ENCODE assay signal across 8 mouse cellular contexts in the genomic region with DNA sequence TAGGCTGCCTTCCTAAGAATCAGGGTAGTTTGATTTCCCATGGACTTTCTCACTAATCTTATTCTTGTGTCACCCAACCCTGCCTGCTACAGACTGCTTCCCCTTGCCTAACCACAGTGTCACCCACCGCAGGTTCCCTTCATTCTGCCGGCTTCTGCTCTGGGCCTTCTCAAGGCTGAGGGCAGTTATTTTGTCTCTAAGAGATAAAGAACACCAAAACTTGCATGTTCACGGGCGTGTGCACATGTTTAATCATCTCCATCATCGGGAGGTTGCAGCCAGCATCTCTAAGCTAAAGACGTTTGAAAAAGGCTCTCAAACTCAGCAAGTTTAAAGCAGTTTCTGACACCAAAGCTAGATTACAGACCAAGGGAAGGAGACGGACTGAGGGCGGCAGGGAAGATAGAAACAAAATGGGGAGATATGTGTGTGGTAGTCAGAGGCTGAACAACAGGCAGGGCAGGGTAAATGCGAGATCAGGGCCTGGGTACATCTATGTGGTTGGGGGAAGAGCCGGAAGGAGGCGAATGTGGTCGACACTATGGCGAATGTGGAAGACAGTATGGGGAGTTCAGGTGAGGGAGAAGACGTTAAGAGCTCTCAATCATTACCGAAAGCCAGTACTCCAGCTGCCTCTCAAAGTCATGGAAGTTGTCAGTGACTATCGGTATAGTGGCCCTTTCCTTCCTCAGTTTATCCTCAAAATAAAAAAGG. TPM values are rescaled to one million over a fixed set of nuclear protein-coding genes. Genes with fewer than 3 reads are reported as not detected.
DNase-seq lines count a peak whose midpoint lies in the region; ATAC-seq and TF ChIP-seq lines count a peak whose summit lies in the region.

No protein-coding gene starts in this region.

- DNase-seq in A20 (ENCODE audit: low read depth, low spot score) = peak; percentile 67
- DNase-seq in retina, embryonic 14.5 days (ENCODE audit: low spot score) = no peak
- DNase-seq in urinary bladder, adult 18-20 months (ENCODE audit: low spot score in 2 of 2) = no peak
- no peak for DNase-seq in left cerebral cortex, postnatal 36 days (ENCODE audit: low spot score in 2 of 2)

- no peaks in the 10 kb centered on the region for H3K36me3 ChIP-seq in E14TG2a.4 (ENCODE audit: insufficient read depth, low read length)
- H3K36me3 ChIP-seq in forebrain, embryonic 16.5 days (ENCODE audit: control insufficient read depth, insufficient read depth) = no peaks in the 10 kb centered on the region
- H3K36me3 ChIP-seq in liver, embryonic 12.5 days = peaks cover 8% of the 10 kb centered on the region

- intact Hi-C loops in left cerebral cortex, postnatal 36 days (cut with DNase I) = loop anchor here (5.0 kb wide), 1 partner anchor 37 kb away; a partner anchor contains a TSS

- peaks cover 29% of the 10 kb centered on the region for H3K27me3 ChIP-seq in E14TG2a.4 (ENCODE audit: insufficient read depth, low read length)
- no peaks in the 10 kb centered on the region for H3K27me3 ChIP-seq in forebrain, embryonic 16.5 days (replicated peaks; ENCODE audit: control insufficient read depth, insufficient read depth, low read length)
- no peaks in the 10 kb centered on the region for H3K27me3 ChIP-seq in liver, embryonic 12.5 days (replicated peaks)

- peaks cover 63% of the 10 kb centered on the region for H3K4me1 ChIP-seq in E14TG2a.4 (replicated peaks; ENCODE audit: low read depth, low read length)
- H3K4me1 ChIP-seq in forebrain, embryonic 16.5 days (replicated peaks; ENCODE audit: control insufficient read depth, insufficient read depth, low read length) = peaks cover 27% of the 10 kb centered on the region
- H3K4me1 ChIP-seq in liver, embryonic 12.5 days = peaks cover 82% of the 10 kb centered on the region

- no peak for TF ChIP-seq CTCF in E14TG2a.4 (conservative IDR thresholded peaks at IDR 0.05; ENCODE audit: low read length)

- no peak for ATAC-seq in forebrain, embryonic 16.5 days
- ATAC-seq in liver, embryonic 12.5 days = no peak
- peak; percentile 23; the same call in 1 of the 2 replicates for ATAC-seq in neutrophil, adult 5-6 weeks (ENCODE audit: extremely low read depth, insufficient number of reproducible peaks, low FRiP score, poor library complexity, severe bottlenecking)

- H3K9ac ChIP-seq in forebrain, embryonic 16.5 days (replicated peaks; ENCODE audit: low read depth, low read length) = peak overlapping the region; percentile 84; the same call in 1 of the 2 replicates
- H3K9ac ChIP-seq in liver, embryonic 12.5 days = peak overlapping the region; percentile 85

- 26% methylated on average over 16 of the region's 16 CpGs for WGBS in forebrain, embryonic 16.5 days
- WGBS in liver, embryonic 12.5 days (ENCODE audit: insufficient replicate concordance) = 5% methylated on average over 16 of the region's 16 CpGs

- no peaks in the 10 kb centered on the region for H3K9me3 ChIP-seq in E14TG2a.4 (ENCODE audit: low read length)
- no peaks in the 10 kb centered on the region for H3K9me3 ChIP-seq in forebrain, embryonic 16.5 days (ENCODE audit: control insufficient read depth, low read length)
- no peaks in the 10 kb centered on the region for H3K9me3 ChIP-seq in liver, embryonic 12.5 days (replicated peaks)

- no peak overlapping the region for H3K27ac ChIP-seq in forebrain, embryonic 16.5 days (ENCODE audit: low read length)
- peak overlapping the region; percentile 96 for H3K27ac ChIP-seq in liver, embryonic 12.5 days

- H3K4me3 ChIP-seq in E14TG2a.4 (replicated peaks; ENCODE audit: low read length) = peak overlapping the region; percentile 92
- peak overlapping the region; percentile 62 for H3K4me3 ChIP-seq in forebrain, embryonic 16.5 days (replicated peaks; ENCODE audit: low read length)
- H3K4me3 ChIP-seq in liver, embryonic 12.5 days = peak overlapping the region; percentile 94

- peak overlapping the region; percentile 94 for H3K4me2 ChIP-seq in forebrain, embryonic 16.5 days (ENCODE audit: low read length)
- peak overlapping the region; percentile 93 for H3K4me2 ChIP-seq in liver, embryonic 12.5 days

RNA-seq across cellular contexts. Expression of a gene that starts 7.0 kb away (rescaled TPM):
- 15.4 and 19.5 TPM in 2 replicates for polyA plus RNA-seq in forebrain, embryonic 16.5 days (2015; fragmentation: Nextera tagmentation; extraction: Ambion mirVana)
- 61.3 and 63.3 TPM in 2 replicates for polyA plus RNA-seq in liver, embryonic 12.5 days (2016; fragmentation: Nextera tagmentation; extraction: Ambion mirVana)
- total RNA-seq in neutrophil, adult 5-6 weeks (2017) = 118 and 127 TPM in 2 replicates
- total RNA-seq in left cerebral cortex, postnatal 36 days (2021) = 10 to 100 TPM; 25.5 to 31.0 TPM

RNA-seq across cellular contexts. Expression of a gene that starts 18.8 kb away (rescaled TPM):
- 10.3 and 12.1 TPM in 2 replicates for polyA plus RNA-seq in forebrain, embryonic 16.5 days (2015; fragmentation: Nextera tagmentation; extraction: Ambion mirVana)
- 19.5 and 19.9 TPM in 2 replicates for polyA plus RNA-seq in liver, embryonic 12.5 days (2016; fragmentation: Nextera tagmentation; extraction: Ambion mirVana)
- total RNA-seq in neutrophil, adult 5-6 weeks (2017) = 63.7 and 72.1 TPM in 2 replicates
- 10 to 100 TPM; 88.5 to 92.8 TPM for total RNA-seq in left cerebral cortex, postnatal 36 days (2021)

RNA-seq across cellular contexts. Expression of a gene that starts 38.8 kb away (rescaled TPM):
- polyA plus RNA-seq in forebrain, embryonic 16.5 days (2015; fragmentation: Nextera tagmentation; extraction: Ambion mirVana) = 51.7 and 55.8 TPM in 2 replicates
- 28.5 and 28.6 TPM in 2 replicates for polyA plus RNA-seq in liver, embryonic 12.5 days (2016; fragmentation: Nextera tagmentation; extraction: Ambion mirVana)
- total RNA-seq in neutrophil, adult 5-6 weeks (2017) = 32.1 and 32.8 TPM in 2 replicates
- 10 to 100 TPM; 22.1 to 23.1 TPM for total RNA-seq in left cerebral cortex, postnatal 36 days (2021)

RNA-seq across cellular contexts. Expression of a gene that starts 38.9 kb away (rescaled TPM):
- 25.7 and 27.6 TPM in 2 replicates for polyA plus RNA-seq in forebrain, embryonic 16.5 days (2015; fragmentation: Nextera tagmentation; extraction: Ambion mirVana)
- polyA plus RNA-seq in liver, embryonic 12.5 days (2016; fragmentation: Nextera tagmentation; extraction: Ambion mirVana) = 30.4 and 31.0 TPM in 2 replicates
- 74.8 TPM in 2 replicates for total RNA-seq in neutrophil, adult 5-6 weeks (2017)
- 10 to 100 TPM; 34.0 to 44.5 TPM for total RNA-seq in left cerebral cortex, postnatal 36 days (2021)
